Mouse (Mus musculus) lung, postnatal 0 days (tissue): ENCODE measurements around the gene Serpina1f. TPM values are rescaled to one million over a fixed set of nuclear protein-coding genes. Genes with fewer than 3 reads are reported as not detected.
"Not testable (repeated sequence)": the region's sequence is repeated elsewhere in the genome, so short reads cannot be mapped to it uniquely, and the experiment has no call there.

ENCODE experiments used
- ATAC-seq: fragments of 200-750 bp; cut with Nextera tagmentation; 2 replicates; pipeline ENCODE4 v1.8.0; 2017; ENCODE audit warnings: moderate library complexity
- DNase-seq: peaks from one replicate; pipeline ENCODE4 v3.0.0-alpha.2; 2016; ENCODE audit warnings: low spot score
- H3K27ac ChIP-seq: fragments of 300-500 bp; sonication (generic); 2 replicates; pipeline ENCODE4 v1.5.1; 2014; ENCODE audit warnings: antibody characterized with exemption, mild to moderate bottlenecking, low read length, mixed read lengths
- H3K27me3 ChIP-seq: fragments of 300-500 bp; sonication (generic); replicated peaks from 2 replicates; pipeline ENCODE4 v1.6.1; 2014; ENCODE audit warnings: low read length, mixed read lengths; ENCODE audit not compliant: insufficient read depth
- H3K36me3 ChIP-seq: fragments of 300-500 bp; sonication (generic); 2 replicates; pipeline ENCODE4 v1.6.1; 2014; ENCODE audit warnings: low read length, mixed read lengths; ENCODE audit not compliant: insufficient read depth
- H3K4me1 ChIP-seq: fragments of 300-500 bp; sonication (generic); 2 replicates; pipeline ENCODE4 v1.6.1; 2014; ENCODE audit warnings: antibody characterized with exemption, low read depth, low read length, mixed read lengths; ENCODE audit not compliant: insufficient read depth
- H3K4me2 ChIP-seq: fragments of 300-500 bp; sonication (generic); replicated peaks from 2 replicates; pipeline ENCODE4 v1.6.1; 2014; ENCODE audit warnings: low read depth, mild to moderate bottlenecking, low read length, moderate library complexity, mixed read lengths
- H3K4me3 ChIP-seq: fragments of 300-500 bp; sonication (generic); 2 replicates; pipeline ENCODE4 v1.5.1; 2014; ENCODE audit warnings: low read depth, low read length
- H3K9ac ChIP-seq: fragments of 300-500 bp; sonication (generic); replicated peaks from 2 replicates; pipeline ENCODE4 v1.6.1; 2014; ENCODE audit warnings: low read depth, mild to moderate bottlenecking
- H3K9me3 ChIP-seq: fragments of 300-500 bp; sonication (generic); 2 replicates; pipeline ENCODE4 v1.6.1; 2016; ENCODE audit warnings: low read length, mixed read lengths
- CTCF ChIP-seq: IDR thresholded peaks from 2 replicates; pipeline ENCODE4 v1.5.1; 2016; ENCODE audit warnings: antibody characterized with exemption, mild to moderate bottlenecking
- EP300 ChIP-seq: IDR thresholded peaks from 2 replicates; pipeline ENCODE4 v1.6.1; 2016; ENCODE audit warnings: antibody characterized with exemption, mild to moderate bottlenecking, control low read depth
- WGBS: fragments of 180-500 bp; shearing (Covaris S2); extraction: QIAGEN DNeasy Blood & Tissue Kit; methylation state at CpG from one replicate; pipeline ENCODE4 v1.1.7; 2014; 5-methylcytosine and 5-hydroxymethylcytosine counted together
- polyA plus RNA-seq: library from polyadenylated mRNA; unstranded; fragments of >200 nt; fragmentation: Nextera tagmentation; extraction: Ambion mirVana; gene quantifications from 2 replicates; pipeline ENCODE4 v1.2.1, GENCODE M21; 2015

Serpina1f gene
- polyA plus RNA-seq, 1 experiment from 2014 or later, result not detected

DNA sequence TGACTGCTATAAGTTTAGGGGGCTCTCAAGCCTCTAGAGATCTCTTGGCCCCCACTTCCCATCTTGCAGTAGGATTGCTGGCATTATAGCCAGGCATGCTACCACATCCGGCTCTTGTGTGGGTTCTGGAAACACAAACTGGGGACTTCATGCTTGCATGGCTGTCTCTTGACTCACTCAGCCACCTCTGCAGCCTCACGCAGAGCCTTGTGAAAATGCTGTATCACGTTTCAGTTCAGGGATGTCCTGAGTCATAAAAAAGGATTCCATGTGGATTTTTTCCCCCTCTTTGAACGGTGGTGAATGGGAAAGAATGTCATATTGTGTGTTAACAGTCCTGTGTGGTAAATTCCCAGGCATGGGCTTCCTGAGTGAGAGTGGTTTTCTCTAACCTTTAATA lies 11.6 kb downstream of the Serpina1f start:
- DNase-seq (no peak), ATAC-seq (no peak)
- Histone ChIP-seq H3K4me2 (no peak overlapping the region), H3K4me1 (no peaks in the 10 kb centered on the region), H3K27me3 (no peaks in the 10 kb centered on the region), H3K9me3 (no peaks in the 10 kb centered on the region), H3K36me3 (no peaks in the 10 kb centered on the region), H3K27ac (no peak overlapping the region), H3K4me3 (no peak overlapping the region), H3K9ac (no peak overlapping the region)
- TF ChIP-seq CTCF, result no peak
- no peak for TF ChIP-seq EP300
- WGBS, result 34% methylated on average over 4 of the region's 4 CpGs

DNA sequence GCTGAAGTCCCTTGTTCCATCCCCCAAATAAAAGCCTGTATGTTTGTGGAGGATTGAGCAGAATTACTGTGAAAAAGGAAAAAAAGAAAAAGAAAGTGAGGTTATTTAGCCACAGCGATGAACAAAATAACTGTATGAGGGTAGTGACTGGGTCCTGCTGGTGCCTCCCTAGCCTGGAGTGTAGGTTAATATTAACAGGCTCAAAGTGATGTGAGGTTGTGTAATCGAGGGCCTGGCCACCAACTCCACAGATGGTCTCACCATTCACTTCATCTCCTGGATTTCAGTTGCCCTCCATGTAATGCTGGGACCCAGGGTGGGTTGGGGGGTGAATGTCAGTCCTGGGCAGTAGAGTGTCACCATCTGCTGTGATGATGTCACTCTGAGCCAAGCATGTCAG lies 13.6 kb downstream of the Serpina1f start:
- Histone ChIP-seq H3K4me1 (no peaks in the 10 kb centered on the region), H3K9me3 (no peaks in the 10 kb centered on the region), H3K4me3 (no peak overlapping the region), H3K9ac (no peak overlapping the region), H3K4me2 (no peak overlapping the region), H3K27me3 (no peaks in the 10 kb centered on the region), H3K27ac (no peak overlapping the region), H3K36me3 (no peaks in the 10 kb centered on the region)
- no peak for DNase-seq
- 47% methylated on average over 2 of the region's 2 CpGs for WGBS
- TF ChIP-seq CTCF, result no peak
- TF ChIP-seq EP300, result no peak
- ATAC-seq, result 0 out of 2 replicates have a peak, but pooled peaks have one; percentile 37

DNA sequence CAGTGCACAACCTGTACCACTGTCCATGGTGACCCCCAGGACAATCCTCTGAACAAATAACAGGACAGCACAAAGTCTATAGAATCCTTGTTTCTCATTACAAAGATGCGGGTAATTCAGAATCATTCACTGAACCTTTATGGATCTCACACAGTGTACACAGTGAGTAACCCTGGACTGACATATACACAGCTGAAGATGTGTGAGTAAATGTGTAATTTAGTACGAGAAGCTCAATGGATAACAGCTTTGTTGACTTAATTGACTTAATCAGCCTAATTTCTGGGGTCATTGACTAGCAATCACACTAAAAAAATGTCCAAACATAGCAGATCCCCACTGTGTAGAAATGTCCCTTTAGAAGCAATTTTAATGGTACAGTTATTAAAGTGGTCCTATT lies 14.2 kb downstream of the Serpina1f start:
- Histone ChIP-seq H3K9me3 (no peaks in the 10 kb centered on the region), H3K36me3 (no peaks in the 10 kb centered on the region), H3K9ac (no peak overlapping the region), H3K4me2 (no peak overlapping the region), H3K27ac (no peak overlapping the region), H3K4me1 (no peaks in the 10 kb centered on the region), H3K27me3 (no peaks in the 10 kb centered on the region), H3K4me3 (no peak overlapping the region)
- TF ChIP-seq CTCF, result no peak
- TF ChIP-seq EP300, result no peak
- ATAC-seq (no peak), DNase-seq (no peak)
- WGBS, result 63% methylated on average over 2 of the region's 2 CpGs

DNA sequence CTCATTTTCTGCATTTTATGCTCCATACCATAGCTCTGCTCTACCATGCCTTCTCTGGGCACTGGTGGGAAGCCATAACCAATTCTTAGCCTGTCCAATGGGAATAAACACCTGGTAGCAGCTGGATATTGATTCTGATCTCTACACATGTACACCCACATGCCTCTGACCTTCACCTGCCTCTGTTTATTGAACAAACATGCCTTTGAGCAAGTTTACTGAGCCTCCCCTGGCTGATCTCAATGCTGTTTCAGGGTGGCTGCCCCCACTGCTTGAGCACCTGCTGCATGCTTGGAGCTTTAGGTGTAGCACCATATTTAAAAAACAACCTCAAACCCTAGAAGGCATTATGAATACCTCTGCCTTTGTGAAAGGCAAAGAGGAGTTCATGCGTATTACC lies 15.5 kb downstream of the Serpina1f start:
- not testable (repeated sequence) for H3K9me3 ChIP-seq, H3K4me2 ChIP-seq, H3K36me3 ChIP-seq, H3K4me1 ChIP-seq, H3K4me3 ChIP-seq, DNase-seq, H3K27ac ChIP-seq, ATAC-seq, H3K9ac ChIP-seq, H3K27me3 ChIP-seq
- 96% methylated on average over 1 of the region's 1 CpGs for WGBS

DNA sequence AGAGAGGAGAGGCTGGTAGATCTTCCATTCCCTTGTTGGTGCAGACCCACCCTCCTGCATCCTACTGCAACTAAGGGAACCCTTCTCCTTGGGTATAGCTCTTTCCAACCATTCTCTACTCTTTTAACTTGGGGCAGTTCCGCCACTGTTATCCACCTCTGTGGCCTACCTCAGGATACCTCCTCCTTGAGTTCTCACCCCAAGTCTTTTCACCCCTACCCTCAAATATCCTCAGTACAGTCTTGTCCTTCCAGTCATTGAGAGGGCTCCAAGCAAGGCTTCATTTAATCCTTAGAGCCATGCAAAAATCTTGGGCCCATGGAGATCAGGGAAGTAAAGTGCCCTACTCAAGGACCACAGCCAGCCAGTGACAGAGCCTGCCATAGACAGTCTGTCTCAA lies 19.3 kb downstream of the Serpina1f start, which contains the start of gene Serpina16:
Gene Serpina16, minus strand, starts transcription at position 101 of the 400 bp plus-strand sequence.
- 91% methylated on average over 1 of the region's 1 CpGs for WGBS
- H3K4me2 ChIP-seq, result no peak within 1 kb of the TSS
- no peak within 1 kb of the TSS for H3K4me3 ChIP-seq
- ATAC-seq, result no peak
- H3K36me3 ChIP-seq, result no peaks in the 10 kb centered on the region
- no peaks in the 10 kb centered on the region for H3K27me3 ChIP-seq
- H3K27ac ChIP-seq, result no peak within 1 kb of the TSS
- TF ChIP-seq EP300 (no peak), CTCF (no peak)
- H3K4me1 ChIP-seq, result 0 out of 2 replicates have a peak, but pooled peaks cover 2% of the 10 kb centered on the region
- no peaks in the 10 kb centered on the region for H3K9me3 ChIP-seq
- no peak within 1 kb of the TSS for H3K9ac ChIP-seq
- no peak for DNase-seq

DNA sequence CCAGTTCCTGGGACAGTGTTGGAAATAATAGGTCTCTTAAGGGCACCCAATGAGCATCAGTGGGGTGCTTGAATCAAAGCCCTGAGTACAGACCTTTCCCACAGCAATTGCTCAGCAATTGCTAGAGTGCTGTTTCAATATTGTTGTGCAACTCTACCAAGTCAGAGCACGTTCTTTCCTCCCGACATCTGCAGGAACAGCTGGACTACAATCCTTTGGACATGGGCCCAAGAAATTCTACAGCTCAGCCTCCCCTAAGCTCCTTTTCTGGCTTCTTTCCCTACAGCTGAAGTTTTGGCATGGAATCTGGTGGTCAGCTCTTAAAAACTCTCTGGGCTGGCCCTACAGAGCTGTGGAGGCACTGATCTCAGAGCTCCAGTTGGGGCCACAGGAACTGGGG lies 22.1 kb downstream of the Serpina1f start:
- H3K36me3 ChIP-seq, result no peaks in the 10 kb centered on the region
- ATAC-seq (peak; percentile 53), DNase-seq (peak; percentile 84)
- no peaks in the 10 kb centered on the region for H3K9me3 ChIP-seq
- H3K4me1 ChIP-seq, result 0 out of 2 replicates have a peak, but pooled peaks cover 2% of the 10 kb centered on the region
- WGBS, result 22% methylated on average over 2 of the region's 2 CpGs
- no peaks in the 10 kb centered on the region for H3K27me3 ChIP-seq
- no peak overlapping the region for H3K27ac ChIP-seq
- no peak overlapping the region for H3K4me2 ChIP-seq
- TF ChIP-seq EP300, result no peak
- no peak for TF ChIP-seq CTCF
- H3K4me3 ChIP-seq, result no peak overlapping the region
- H3K9ac ChIP-seq, result no peak overlapping the region

DNA sequence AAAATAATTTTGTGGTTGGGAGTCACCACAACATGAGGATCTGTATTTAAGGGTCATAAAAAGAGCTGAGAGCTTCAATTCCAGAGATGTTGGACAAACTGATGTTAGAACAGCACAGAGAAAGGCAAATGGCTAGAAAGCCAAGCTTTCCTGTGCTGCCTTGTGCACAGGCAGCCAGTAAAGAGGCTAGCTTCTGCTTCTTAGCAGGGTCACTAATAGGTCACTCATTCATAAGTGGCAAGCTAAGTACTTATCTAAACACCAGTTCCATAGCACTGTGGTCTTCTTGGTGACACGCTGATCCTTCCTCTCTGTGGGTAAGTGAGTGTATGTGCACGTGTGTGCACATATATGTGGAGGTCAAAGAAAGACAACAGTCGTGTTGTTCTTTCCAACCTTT lies 23.8 kb downstream of the Serpina1f start:
- no peak for TF ChIP-seq EP300
- no peak for TF ChIP-seq CTCF
- H3K9me3 ChIP-seq, result no peaks in the 10 kb centered on the region
- DNase-seq (no peak), ATAC-seq (peak; percentile 50)
- H3K4me1 ChIP-seq, result 0 out of 2 replicates have a peak, but pooled peaks cover 2% of the 10 kb centered on the region
- no peaks in the 10 kb centered on the region for H3K27me3 ChIP-seq
- no peak overlapping the region for H3K4me2 ChIP-seq
- no peak overlapping the region for H3K4me3 ChIP-seq
- WGBS, result 45% methylated on average over 3 of the region's 3 CpGs
- H3K36me3 ChIP-seq, result no peaks in the 10 kb centered on the region
- no peak overlapping the region for H3K9ac ChIP-seq
- no peak overlapping the region for H3K27ac ChIP-seq
